Mouse (Mus musculus): ENCODE results near the gene 9930021J03Rik. TPM values are rescaled to one million over a fixed set of nuclear protein-coding genes. Genes with fewer than 3 reads are reported as not detected.

The 9930021J03Rik gene
- polyA plus RNA-seq, 1 experiment from 2014 or later, result 7.6 TPM

DNA sequence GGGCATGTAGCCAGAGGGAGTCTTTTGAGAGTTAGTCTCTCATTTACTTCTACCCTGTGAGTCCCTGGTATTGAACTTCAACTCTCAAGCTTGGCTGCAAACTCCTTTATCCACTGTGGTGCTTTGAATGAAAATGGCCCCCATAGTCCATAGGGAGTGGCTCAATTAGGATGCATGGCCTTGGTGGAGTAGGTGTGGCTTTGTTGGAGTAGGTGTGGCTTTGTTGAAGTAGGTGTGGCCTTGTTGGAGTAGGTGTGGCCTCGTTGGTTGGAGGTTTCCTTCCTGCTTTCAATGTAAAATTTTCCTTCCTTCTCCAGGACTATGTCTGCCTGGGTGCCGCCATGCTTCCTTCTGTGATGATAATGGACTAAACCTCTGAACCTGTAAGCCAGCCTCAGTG, 25.1 kb upstream of the 9930021J03Rik start:
- no peak for ATAC-seq
- no peak overlapping the region for H3K27ac ChIP-seq
- no peaks in the 10 kb centered on the region for H3K9me3 ChIP-seq (replicated peaks)
- no peaks in the 10 kb centered on the region for H3K27me3 ChIP-seq
- H3K9ac ChIP-seq, result no peak overlapping the region
- H3K4me2 ChIP-seq, result no peak overlapping the region
- WGBS, result 81% methylated on average over 2 of the region's 2 CpGs
- no peaks in the 10 kb centered on the region for H3K36me3 ChIP-seq (ENCODE audit: poor library complexity, severe bottlenecking)
- no peak overlapping the region for H3K4me3 ChIP-seq
- H3K4me1 ChIP-seq, result no peaks in the 10 kb centered on the region

DNA sequence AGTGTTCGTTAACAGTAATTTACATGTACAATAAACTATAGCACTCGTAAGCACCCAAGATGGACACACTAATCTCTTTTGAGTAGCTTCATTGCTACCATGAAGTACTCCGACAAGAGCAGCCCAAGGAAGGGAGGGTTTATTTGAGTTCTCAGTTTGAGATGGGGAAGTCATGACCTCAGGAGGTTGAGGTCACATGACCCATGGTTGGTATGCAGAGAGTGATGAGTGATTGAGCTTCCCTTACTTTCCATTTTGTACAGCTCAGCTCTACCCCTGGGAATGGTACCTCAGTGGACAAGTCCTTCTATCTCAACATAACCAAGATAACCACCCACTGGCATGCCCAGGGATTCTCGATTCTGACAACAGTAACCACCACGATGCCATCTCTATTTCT, 22.8 kb upstream of the 9930021J03Rik start:
- no peaks in the 10 kb centered on the region for H3K4me1 ChIP-seq
- H3K4me2 ChIP-seq, result no peak overlapping the region
- H3K27me3 ChIP-seq, result 0 out of 2 replicates have a peak, but pooled peaks cover 2% of the 10 kb centered on the region
- 86% methylated on average over 5 of the region's 5 CpGs for WGBS
- no peaks in the 10 kb centered on the region for H3K36me3 ChIP-seq (ENCODE audit: poor library complexity, severe bottlenecking)
- H3K9ac ChIP-seq, result no peak overlapping the region
- H3K9me3 ChIP-seq (replicated peaks), result no peaks in the 10 kb centered on the region
- no peak for ATAC-seq
- no peak overlapping the region for H3K27ac ChIP-seq
- no peak overlapping the region for H3K4me3 ChIP-seq

DNA sequence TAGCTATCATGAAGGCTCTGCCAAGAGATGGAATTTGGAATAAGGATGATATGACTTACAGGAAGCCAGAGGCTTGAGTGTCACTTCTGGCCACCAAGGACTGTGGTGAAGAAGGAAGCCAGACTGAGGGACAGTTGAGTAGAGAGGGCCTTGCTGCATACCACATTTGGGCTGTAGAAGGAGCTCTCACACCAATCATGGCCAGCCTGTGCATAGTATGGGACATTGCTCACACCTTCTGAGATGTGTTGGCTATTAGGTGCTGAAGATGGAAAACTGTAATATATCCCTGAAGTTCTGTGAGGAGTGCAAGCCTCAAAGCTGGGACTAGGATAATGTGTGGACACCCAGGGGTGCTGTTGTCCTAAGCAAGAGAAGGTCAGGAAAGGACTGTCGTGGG, 20.9 kb upstream of the 9930021J03Rik start:
- WGBS, result 89% methylated on average over 1 of the region's 1 CpGs
- Histone ChIP-seq H3K9ac (no peak overlapping the region), H3K36me3 (ENCODE audit: poor library complexity, severe bottlenecking) (no peaks in the 10 kb centered on the region), H3K4me1 (no peaks in the 10 kb centered on the region), H3K27me3 (0 out of 2 replicates have a peak, but pooled peaks cover 4% of the 10 kb centered on the region), H3K4me2 (no peak overlapping the region), H3K9me3 (replicated peaks) (no peaks in the 10 kb centered on the region), H3K27ac (no peak overlapping the region), H3K4me3 (no peak overlapping the region)
- ATAC-seq, result peak; percentile 58; the same call in 1 of the 2 replicates

DNA sequence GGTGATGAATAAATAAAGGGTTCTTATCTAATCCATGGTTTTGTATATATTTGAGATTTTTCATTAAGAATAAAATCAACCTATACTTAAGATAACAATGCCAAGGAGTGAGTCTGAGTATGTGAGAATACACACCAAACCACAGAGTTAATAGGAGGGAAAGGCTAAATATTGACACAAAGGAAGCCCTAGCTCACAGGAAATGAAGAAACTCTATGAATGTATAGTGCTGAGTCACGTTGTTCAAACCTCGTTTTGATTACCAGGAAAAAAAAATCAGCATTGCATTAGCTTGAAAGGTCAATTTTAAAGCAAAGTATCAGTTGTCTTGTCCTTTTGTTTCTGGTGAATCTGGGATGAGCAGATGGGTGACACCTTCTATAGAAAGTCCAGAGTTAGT, 19.2 kb upstream of the 9930021J03Rik start:
- H3K27me3 ChIP-seq, result 0 out of 2 replicates have a peak, but pooled peaks cover 4% of the 10 kb centered on the region
- no peaks in the 10 kb centered on the region for H3K4me1 ChIP-seq
- H3K36me3 ChIP-seq (ENCODE audit: poor library complexity, severe bottlenecking), result no peaks in the 10 kb centered on the region
- 66% methylated on average over 2 of the region's 2 CpGs for WGBS
- H3K4me2 ChIP-seq, result no peak overlapping the region
- H3K9me3 ChIP-seq (replicated peaks), result no peaks in the 10 kb centered on the region
- no peak overlapping the region for H3K4me3 ChIP-seq
- H3K27ac ChIP-seq, result no peak overlapping the region
- no peak for ATAC-seq
- H3K9ac ChIP-seq, result no peak overlapping the region

DNA sequence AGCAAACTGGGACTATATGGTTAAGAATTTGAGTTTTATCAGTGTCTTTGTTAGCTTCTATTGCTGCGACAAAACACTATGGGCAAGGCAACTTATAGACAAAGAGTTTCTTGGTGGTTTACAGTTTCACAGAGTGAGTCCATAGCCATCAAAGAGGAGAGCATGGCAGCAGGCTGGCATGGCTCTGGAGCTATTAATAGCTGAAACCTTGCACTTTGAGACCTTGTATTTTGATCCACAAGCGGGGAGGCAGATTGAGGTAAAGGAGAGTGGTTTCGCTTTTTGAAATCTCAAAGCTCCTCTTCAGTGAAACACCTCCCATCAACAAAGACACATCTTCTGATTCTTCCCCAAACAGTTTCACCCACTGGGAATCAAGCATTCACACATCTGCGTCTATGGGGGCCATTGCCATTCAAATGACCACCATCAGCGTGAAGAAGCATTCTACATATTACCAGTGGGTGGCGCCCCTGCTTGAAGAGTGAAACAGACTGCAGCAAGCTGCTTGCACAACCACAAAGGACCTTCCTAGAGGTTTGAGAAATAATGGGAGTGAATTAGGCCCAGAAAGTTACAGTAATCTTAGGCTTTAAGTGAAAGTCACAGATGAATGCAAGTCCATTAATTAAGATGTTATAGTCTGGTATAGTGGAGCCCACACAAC, 18.4 kb upstream of the 9930021J03Rik start:
- Histone ChIP-seq H3K4me1 (no peaks in the 10 kb centered on the region), H3K36me3 (ENCODE audit: poor library complexity, severe bottlenecking) (no peaks in the 10 kb centered on the region), H3K27ac (no peak overlapping the region), H3K9ac (no peak overlapping the region), H3K27me3 (0 out of 2 replicates have a peak, but pooled peaks cover 4% of the 10 kb centered on the region), H3K9me3 (replicated peaks) (no peaks in the 10 kb centered on the region), H3K4me2 (no peak overlapping the region), H3K4me3 (no peak overlapping the region)
- peak; percentile 43; the same call in 1 of the 2 replicates for ATAC-seq
- WGBS, result 47% methylated on average over 6 of the region's 6 CpGs

DNA sequence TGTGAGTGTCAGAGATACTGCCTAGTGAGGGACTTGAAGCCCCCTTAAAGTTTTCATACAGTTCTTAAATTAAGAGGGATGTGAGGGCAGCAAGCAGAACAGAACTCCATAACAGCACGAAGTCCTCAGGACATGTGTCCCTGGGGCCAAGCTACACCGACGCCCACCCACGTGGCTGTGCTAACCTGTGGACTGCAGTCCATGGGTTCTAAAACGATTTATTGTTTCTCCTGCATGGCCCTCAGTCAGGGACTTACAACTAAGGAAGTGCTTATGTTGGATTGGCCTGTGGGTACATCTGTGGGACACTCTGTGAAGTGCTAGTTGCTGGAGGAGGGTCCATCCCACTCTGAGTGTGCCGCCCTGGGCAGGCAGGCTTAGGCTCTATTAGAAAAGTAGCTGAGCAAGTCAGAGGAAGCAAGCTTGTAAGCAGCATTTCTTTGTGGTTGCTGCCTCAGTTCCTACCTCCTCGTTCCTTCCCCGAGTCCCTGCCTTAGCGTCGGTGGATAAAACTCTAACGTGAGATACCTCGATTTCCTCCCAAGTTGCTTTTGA, 17.7 kb upstream of the 9930021J03Rik start:
- Histone ChIP-seq H3K36me3 (ENCODE audit: poor library complexity, severe bottlenecking) (no peaks in the 10 kb centered on the region), H3K9ac (no peak overlapping the region), H3K27me3 (0 out of 2 replicates have a peak, but pooled peaks cover 4% of the 10 kb centered on the region), H3K4me1 (no peaks in the 10 kb centered on the region), H3K27ac (no peak overlapping the region), H3K9me3 (replicated peaks) (no peaks in the 10 kb centered on the region), H3K4me3 (no peak overlapping the region), H3K4me2 (no peak overlapping the region)
- no peak for ATAC-seq
- WGBS, result 70% methylated on average over 12 of the region's 12 CpGs

DNA sequence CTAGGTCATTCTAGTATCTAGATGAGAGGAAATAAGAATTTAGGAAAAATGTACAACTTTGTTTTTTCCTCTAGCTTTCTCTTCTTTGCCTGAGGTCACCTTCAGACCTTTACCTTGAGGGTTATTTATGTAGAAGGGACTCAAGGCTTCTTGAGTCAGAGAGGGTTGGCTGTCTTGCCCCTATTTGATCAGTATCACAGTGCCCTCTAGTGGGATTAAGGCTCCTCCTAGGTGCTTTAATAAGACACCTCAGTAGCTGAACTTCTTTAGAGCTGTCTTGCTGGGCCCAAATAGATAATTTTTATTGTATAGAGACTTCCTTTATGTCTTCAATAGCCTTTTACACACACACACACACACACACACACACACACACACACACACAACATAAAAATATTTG, 15.2 kb upstream of the 9930021J03Rik start:
- Histone ChIP-seq H3K4me1 (0 out of 2 replicates have a peak, but pooled peaks cover 3% of the 10 kb centered on the region), H3K4me2 (no peak overlapping the region), H3K27ac (no peak overlapping the region), H3K4me3 (no peak overlapping the region), H3K27me3 (0 out of 2 replicates have a peak, but pooled peaks cover 4% of the 10 kb centered on the region), H3K36me3 (ENCODE audit: poor library complexity, severe bottlenecking) (no peaks in the 10 kb centered on the region), H3K9ac (no peak overlapping the region), H3K9me3 (replicated peaks) (no peaks in the 10 kb centered on the region)
- ATAC-seq, result 0 out of 2 replicates have a peak, but pooled peaks have one; percentile 33

DNA sequence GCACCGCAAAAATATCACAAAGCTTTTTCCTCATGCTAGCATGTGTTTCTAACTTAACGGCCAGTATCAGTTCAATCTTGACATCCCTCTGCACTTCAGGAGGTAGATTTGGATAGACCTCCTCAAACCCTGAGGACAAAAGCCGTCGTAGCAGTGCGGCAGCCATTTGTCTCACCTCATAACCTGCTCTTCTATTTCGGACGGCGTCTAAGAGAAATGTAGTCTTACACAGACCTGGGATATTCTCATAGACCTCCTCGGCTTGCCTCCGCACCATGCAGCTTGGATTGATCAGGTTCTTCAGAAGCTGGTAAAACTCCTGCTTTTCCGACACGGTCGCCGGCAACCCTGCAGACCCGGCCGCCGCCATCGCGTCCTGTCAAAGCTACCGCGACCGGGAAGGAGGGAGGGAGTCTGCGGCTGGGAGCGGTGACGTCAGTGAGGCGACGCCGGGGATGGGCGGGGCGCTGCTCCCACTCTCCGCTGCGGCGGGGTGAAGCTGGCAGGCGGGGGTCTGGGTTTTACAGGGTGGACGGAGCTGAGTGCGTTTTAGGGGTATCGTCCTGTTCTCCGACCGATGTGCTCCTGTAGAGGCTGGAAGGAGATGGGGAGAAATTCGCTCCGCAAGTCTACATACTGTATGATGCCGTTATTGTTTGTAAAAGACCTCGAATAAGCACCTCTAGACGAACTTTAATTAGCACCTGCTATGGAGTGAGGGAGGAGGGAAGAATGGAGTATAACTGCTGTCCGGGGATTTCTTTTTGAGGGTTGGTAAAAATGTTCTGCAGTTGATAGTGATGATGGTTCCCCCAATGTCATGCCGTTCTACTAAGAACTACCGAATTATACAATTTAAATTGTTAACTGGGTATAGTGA, 7.0 kb upstream of the 9930021J03Rik start, which contains the start of gene Ranbp6:
Gene Ranbp6, minus strand, starts transcription at position 394 of the 880 bp plus-strand sequence.
- no peaks in the 10 kb centered on the region for H3K9me3 ChIP-seq (replicated peaks)
- peak within 1 kb of the TSS; percentile 75 for H3K4me2 ChIP-seq
- peaks cover 30% of the 10 kb centered on the region for H3K36me3 ChIP-seq (ENCODE audit: poor library complexity, severe bottlenecking)
- peak within 1 kb of the TSS; percentile 79 for H3K4me3 ChIP-seq
- no peaks in the 10 kb centered on the region for H3K27me3 ChIP-seq
- peak; percentile 97 for ATAC-seq
- peak within 1 kb of the TSS; percentile 79 for H3K9ac ChIP-seq
- peak within 1 kb of the TSS; percentile 52; the same call in 1 of the 2 replicates for H3K27ac ChIP-seq
- WGBS, result 1% methylated on average over 47 of the region's 47 CpGs
- peaks cover 39% of the 10 kb centered on the region for H3K4me1 ChIP-seq

DNA sequence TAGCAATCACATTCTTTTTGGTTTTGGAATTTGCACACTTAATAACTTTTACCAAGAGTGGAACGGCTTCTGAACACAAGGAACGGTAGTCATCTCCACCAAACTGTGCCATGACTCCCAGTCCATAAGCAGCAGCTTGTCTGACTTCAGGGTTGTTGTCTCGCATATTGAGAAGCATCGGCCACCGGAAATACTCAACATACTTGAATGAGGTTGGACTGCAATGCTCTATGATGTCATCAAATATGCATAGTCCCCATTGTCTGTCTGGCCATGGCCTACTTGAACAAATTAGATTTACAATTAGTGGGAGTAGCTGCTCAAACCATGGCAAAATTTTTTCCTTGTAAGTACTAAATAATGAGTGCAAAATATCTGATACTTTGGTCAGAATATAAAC, 4.2 kb upstream of the 9930021J03Rik start:
- ATAC-seq, result no peak
- H3K9me3 ChIP-seq (replicated peaks), result no peaks in the 10 kb centered on the region
- no peak overlapping the region for H3K4me3 ChIP-seq
- H3K27me3 ChIP-seq, result no peaks in the 10 kb centered on the region
- H3K27ac ChIP-seq, result no peak overlapping the region
- no peak overlapping the region for H3K9ac ChIP-seq
- H3K36me3 ChIP-seq (ENCODE audit: poor library complexity, severe bottlenecking), result peaks cover 30% of the 10 kb centered on the region
- 94% methylated on average over 5 of the region's 5 CpGs for WGBS
- no peak overlapping the region for H3K4me2 ChIP-seq
- H3K4me1 ChIP-seq, result peaks cover 40% of the 10 kb centered on the region

DNA sequence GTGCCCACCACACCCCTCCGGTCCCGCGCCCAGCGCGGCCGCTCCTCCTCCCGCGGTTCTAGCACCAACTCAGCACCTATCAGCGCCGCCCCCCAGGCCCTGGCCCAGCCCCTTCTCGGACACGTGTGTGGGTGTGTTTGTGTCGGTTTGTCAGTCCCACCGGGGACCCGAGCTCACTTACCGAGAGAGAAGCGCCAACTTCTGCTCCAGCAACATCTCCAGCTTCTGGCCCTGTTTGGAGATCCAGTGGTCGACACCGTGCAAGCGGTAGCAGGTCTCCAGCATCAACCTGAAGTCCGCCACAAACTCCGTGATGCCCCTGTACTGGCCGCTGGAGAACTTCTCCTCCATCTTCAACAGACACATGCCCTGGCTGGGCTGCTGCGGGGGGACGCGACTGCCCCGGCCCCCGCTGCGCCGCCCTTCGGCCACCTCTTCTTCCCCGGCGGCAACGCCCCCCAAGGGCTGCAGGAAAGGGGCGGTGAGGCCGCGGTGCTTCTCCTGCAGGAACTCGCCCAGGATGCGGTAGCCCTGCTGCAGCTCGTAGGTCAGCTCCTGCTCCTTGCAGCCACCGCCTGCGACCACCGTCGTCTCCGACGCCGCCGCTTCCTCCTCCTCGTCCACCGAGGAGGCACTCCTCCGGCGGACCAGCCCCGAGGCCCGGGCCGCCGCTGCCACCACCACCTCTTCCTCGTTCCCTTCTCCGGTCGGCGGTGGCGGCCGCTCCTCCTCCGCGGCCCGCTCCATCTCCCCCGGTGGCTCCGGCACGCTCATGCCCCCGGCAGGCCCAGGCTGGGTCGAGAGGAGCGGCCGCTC, 480 bp downstream of the 9930021J03Rik start:
- Histone ChIP-seq H3K9ac (peak overlapping the region; percentile 92), H3K4me1 (peaks cover 42% of the 10 kb centered on the region), H3K27ac (peak overlapping the region; percentile 97), H3K4me2 (peak overlapping the region; percentile 90), H3K9me3 (replicated peaks) (no peaks in the 10 kb centered on the region), H3K4me3 (peak overlapping the region; percentile 94), H3K27me3 (no peaks in the 10 kb centered on the region), H3K36me3 (ENCODE audit: poor library complexity, severe bottlenecking) (peaks cover 16% of the 10 kb centered on the region)
- peak; percentile 40 for ATAC-seq
- 0% methylated on average over 72 of the region's 72 CpGs for WGBS

DNA sequence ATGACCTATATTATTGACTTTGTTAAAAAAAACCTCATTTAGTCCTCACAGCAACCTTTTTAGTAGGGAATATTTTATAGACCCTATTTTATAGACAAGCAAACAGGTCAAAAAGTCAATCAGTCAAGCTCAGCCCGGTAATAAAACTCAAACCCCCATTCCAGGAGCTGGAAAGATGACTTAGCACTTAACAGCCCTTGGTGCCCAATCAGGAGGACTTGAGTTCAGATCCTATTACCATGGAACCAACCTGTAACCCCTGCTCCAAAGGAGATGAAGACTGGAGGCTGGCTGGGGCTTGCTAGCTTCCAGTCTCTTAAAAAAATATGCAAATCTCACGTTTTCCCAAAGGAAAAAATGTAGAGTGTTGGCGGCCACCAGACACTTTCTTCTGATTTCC, 1.8 kb downstream of the 9930021J03Rik start:
- Histone ChIP-seq H3K27me3 (no peaks in the 10 kb centered on the region), H3K4me1 (peaks cover 30% of the 10 kb centered on the region), H3K4me3 (peak overlapping the region; percentile 26), H3K27ac (no peak overlapping the region), H3K4me2 (peak overlapping the region; percentile 90), H3K9me3 (replicated peaks) (no peaks in the 10 kb centered on the region), H3K36me3 (ENCODE audit: poor library complexity, severe bottlenecking) (peaks cover 3% of the 10 kb centered on the region), H3K9ac (peak overlapping the region; percentile 34; the same call in 1 of the 2 replicates)
- no peak for ATAC-seq
- 56% methylated on average over 3 of the region's 3 CpGs for WGBS
